Mouse (Mus musculus) megakaryocyte, embryonic 14.5 days (primary cell): Measurements from ENCODE around the gene Depp1.

Experiments
- FLI1 ChIP-seq: IDR thresholded peaks from 2 replicates; pipeline ENCODE4 v1.6.1; 2012; ENCODE audit warnings: low read length, inconsistent platforms, mixed read lengths
- GATA1 ChIP-seq: IDR thresholded peaks from 3 replicates; pipeline ENCODE4 v1.6.1; 2012; ENCODE audit warnings: mixed read lengths, low read length, inconsistent platforms, borderline replicate concordance

DNA sequence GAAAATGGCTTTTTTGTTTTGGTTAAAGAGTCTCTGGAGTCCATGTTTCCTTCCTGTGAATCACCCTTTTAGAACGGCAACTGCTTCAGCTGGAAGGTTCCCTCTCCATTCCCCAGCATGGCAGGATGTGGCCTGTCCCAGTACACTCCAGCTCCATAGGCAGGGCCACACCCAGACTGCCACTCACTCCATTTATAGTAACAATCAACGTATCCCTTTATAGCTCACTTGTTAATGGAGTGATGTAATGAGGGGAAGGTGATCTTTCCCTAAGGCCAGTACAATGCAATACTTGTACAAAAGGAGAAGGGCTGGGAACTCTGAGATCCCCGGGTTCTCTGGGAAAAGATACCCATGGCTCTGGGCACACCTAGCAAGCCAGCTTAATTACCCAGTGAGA is 6.1 kb upstream of the Depp1 start:
- TF ChIP-seq FLI1 (no peak), GATA1 (no peak)
